Mouse (Mus musculus) kidney, embryonic 14.5 days (tissue): ENCODE measurements around the gene Gys1. TPM values are rescaled to one million over a fixed set of nuclear protein-coding genes. Genes with fewer than 3 reads are reported as not detected.
"Not testable (repeated sequence)": the region's sequence is repeated elsewhere in the genome, so short reads cannot be mapped to it uniquely, and the experiment has no call there.

ENCODE experiments used
- ATAC-seq: fragments of 200-750 bp; cut with Nextera tagmentation; 2 replicates; pipeline ENCODE4 v1.8.0; 2017; ENCODE audit warnings: moderate number of reproducible peaks, mild to moderate bottlenecking, moderate TSS enrichment, moderate library complexity; ENCODE audit not compliant: low FRiP score, low TSS enrichment
- H3K27ac ChIP-seq: fragments of 300-500 bp; sonication (generic); 2 replicates; pipeline ENCODE4 v1.5.1; 2014; ENCODE audit warnings: low read depth, mild to moderate bottlenecking, low read length, moderate library complexity, mixed read lengths
- H3K27me3 ChIP-seq: fragments of 300-500 bp; sonication (generic); 2 replicates; pipeline ENCODE4 v1.6.1; 2014; ENCODE audit warnings: mild to moderate bottlenecking, low read length; ENCODE audit not compliant: control insufficient read depth, insufficient read depth
- H3K36me3 ChIP-seq: fragments of 300-500 bp; sonication (generic); 2 replicates; pipeline ENCODE4 v1.6.1; 2014; ENCODE audit warnings: low read length, mixed read lengths; ENCODE audit not compliant: control insufficient read depth, insufficient read depth
- H3K4me1 ChIP-seq: fragments of 300-500 bp; sonication (generic); 2 replicates; pipeline ENCODE4 v1.6.1; 2014; ENCODE audit warnings: low read length, mixed read lengths; ENCODE audit not compliant: control insufficient read depth, insufficient read depth
- H3K4me2 ChIP-seq: fragments of 300-500 bp; sonication (generic); replicated peaks from 2 replicates; pipeline ENCODE4 v1.6.1; 2014; ENCODE audit warnings: low read depth, mild to moderate bottlenecking, low read length
- H3K4me3 ChIP-seq: fragments of 300-500 bp; sonication (generic); 2 replicates; pipeline ENCODE4 v1.5.1; 2014; ENCODE audit warnings: mild to moderate bottlenecking, low read length
- H3K9ac ChIP-seq: fragments of 300-500 bp; sonication (generic); 2 replicates; pipeline ENCODE4 v1.6.1; 2014; ENCODE audit warnings: low read depth, mild to moderate bottlenecking, low read length, moderate library complexity
- H3K9me3 ChIP-seq: fragments of 300-500 bp; sonication (generic); 2 replicates; pipeline ENCODE4 v1.6.1; 2016; ENCODE audit warnings: low read length; ENCODE audit not compliant: control insufficient read depth
- WGBS: fragments of 180-500 bp; shearing (Covaris S2); extraction: QIAGEN DNeasy Blood & Tissue Kit; methylation state at CpG from one replicate; pipeline ENCODE4 v1.1.7; 2014; 5-methylcytosine and 5-hydroxymethylcytosine counted together
- polyA plus RNA-seq: library from polyadenylated mRNA; unstranded; fragments of >200 nt; fragmentation: Nextera tagmentation; extraction: Ambion mirVana; gene quantifications from 2 replicates; pipeline ENCODE4 v1.2.1, GENCODE M21; 2014

The Gys1 gene
- polyA plus RNA-seq, 1 experiment from 2014 or later: 35.0 TPM

DNA sequence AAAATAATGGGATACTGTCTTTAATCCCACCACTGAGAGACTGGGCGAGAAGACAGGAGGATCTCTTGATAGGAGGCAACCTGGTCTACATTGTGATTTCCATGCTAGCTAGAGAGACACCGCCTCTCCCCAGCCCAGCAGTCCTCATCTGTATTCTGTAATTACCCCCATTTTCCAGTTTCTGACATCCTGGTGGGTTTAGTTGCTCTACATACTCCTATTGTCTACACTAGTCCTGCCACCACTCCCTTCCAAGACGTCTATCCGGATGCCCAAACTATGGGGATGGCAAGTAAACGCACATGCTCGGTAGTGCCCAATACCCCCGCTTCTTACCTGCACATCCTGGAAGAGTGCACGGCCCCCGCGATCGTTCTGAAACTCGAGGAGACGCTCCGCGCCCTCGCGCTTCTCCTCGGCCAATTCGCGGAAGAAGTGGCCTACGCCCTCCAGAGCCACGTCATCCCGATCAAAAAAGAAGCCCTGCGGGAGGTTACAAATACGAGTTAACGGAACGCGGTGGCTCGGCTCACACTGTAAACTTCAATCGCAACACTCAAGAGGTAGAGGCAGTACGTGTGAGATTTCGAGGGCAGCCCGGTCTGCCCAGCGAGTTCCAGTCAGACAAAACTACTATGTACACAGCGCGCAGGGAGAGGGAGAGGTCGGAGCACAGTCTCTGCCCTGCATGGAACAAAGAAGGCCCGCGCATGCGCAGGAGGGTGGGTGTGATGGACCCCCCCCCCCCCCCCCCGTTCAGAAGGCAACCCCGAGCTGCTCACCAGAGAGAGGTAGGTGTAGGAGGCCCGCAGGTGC, 24.3 kb downstream of the Gys1 start:
- Histone ChIP-seq H3K9ac (peak overlapping the region; percentile 83), H3K36me3 (peaks cover 49% of the 10 kb centered on the region), H3K4me2 (peak overlapping the region; percentile 89), H3K9me3 (no peaks in the 10 kb centered on the region), H3K27ac (peak overlapping the region; percentile 78), H3K27me3 (no peaks in the 10 kb centered on the region), H3K4me1 (peaks cover 27% of the 10 kb centered on the region), H3K4me3 (peak overlapping the region; percentile 76)
- under 1% methylated on average over 41 of the region's 43 CpGs for WGBS
- ATAC-seq: peak; percentile 58

DNA sequence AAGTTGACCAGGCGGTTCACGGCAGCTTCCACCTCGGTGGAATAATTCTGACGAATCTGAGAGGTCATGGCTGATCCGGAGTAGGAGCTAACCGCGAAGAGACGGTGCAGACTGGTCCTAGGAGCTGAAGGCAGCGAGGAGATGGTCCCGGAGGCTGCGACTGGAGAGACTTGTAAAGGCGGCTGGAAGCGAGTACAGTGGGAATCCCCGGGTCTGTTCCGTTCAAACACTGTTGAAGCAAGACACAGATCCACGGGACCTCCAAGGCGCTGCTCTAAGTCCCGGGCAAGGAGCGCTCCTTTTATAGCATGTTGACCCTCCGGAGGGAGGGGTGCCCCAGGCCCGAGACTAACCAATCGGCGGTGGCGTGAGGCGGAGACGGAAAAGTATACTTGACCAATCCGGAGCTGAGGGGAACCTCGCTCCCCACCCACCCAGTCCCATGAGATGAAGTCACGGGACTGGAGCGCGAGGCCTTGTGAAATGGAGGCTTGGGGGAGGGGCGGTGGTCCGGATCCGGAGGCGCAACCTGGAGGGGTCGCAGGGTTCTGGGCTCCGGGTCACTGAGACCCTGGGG, 25.0 kb downstream of the Gys1 start, which contains the start of gene Ftl1:
Gene Ftl1 (minus strand): TSS at position 321 of the 577 bp plus-strand sequence.
- H3K9me3 ChIP-seq, H3K27me3 ChIP-seq: not testable (repeated sequence)
- Histone ChIP-seq H3K4me2 (peak within 1 kb of the TSS; percentile 89), H3K9ac (peak within 1 kb of the TSS; percentile 83), H3K36me3 (peaks cover 45% of the 10 kb centered on the region), H3K4me3 (peak within 1 kb of the TSS; percentile 76), H3K4me1 (peaks cover 27% of the 10 kb centered on the region), H3K27ac (peak within 1 kb of the TSS; percentile 88)
- under 1% methylated on average over 27 of the region's 37 CpGs for WGBS
- peak; percentile 97 for ATAC-seq

DNA sequence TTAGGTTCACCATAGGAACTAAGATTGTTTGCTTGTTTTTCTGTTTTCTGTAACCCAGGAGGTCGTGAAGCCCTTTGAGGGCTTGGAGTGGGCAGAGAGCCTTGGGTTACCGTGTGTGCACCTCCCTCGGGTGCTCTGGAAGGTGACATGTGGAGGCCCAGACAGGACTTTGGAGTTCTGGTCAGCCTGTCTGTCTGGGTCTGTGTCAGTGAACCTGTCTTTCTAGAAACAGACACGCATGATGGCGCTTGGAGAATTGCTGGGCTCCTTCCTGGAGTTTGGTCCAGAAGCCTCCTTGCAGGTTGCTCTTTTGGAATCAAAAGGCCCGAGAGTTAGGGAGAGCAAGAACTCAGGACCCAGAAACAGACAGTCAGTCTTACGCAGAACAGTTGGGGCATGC, 25.7 kb downstream of the Gys1 start:
- WGBS: 68% methylated on average over 7 of the region's 7 CpGs
- H3K9ac ChIP-seq: peak overlapping the region; percentile 83; the same call in 1 of the 2 replicates
- peak overlapping the region; percentile 88 for H3K27ac ChIP-seq
- H3K4me3 ChIP-seq: peak overlapping the region; percentile 76; the same call in 1 of the 2 replicates
- peak overlapping the region; percentile 53 for H3K4me2 ChIP-seq
- H3K36me3 ChIP-seq: peaks cover 45% of the 10 kb centered on the region
- H3K9me3 ChIP-seq: no peaks in the 10 kb centered on the region
- H3K27me3 ChIP-seq: no peaks in the 10 kb centered on the region
- peaks cover 29% of the 10 kb centered on the region for H3K4me1 ChIP-seq
- ATAC-seq: peak; percentile 0; the same call in 1 of the 2 replicates

DNA sequence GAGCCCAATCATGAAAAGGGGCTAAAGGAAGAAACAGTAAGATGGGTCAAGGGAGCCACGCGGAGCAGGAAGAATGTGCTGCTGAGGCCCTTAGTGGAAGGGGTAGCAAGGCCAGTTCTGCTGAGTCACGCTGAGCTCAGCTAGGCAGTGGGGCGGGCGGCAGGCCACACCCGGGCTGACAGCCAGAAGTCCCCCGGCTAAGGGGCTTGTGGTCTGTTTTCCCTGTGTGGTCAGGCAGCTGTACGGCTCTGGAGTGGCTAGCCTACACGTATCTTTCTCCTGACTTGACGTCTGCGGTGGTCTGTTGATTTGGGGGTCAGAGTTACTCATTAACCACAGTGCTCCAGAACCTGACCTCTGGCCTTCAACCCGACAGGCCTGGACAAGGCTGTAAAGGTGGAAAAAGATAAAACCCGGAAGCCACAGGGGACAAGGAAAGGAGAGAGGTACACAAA, 26.2 kb downstream of the Gys1 start:
- peaks cover 34% of the 10 kb centered on the region for H3K4me1 ChIP-seq
- H3K9me3 ChIP-seq: no peaks in the 10 kb centered on the region
- WGBS: 20% methylated on average over 13 of the region's 13 CpGs
- H3K4me3 ChIP-seq: peak overlapping the region; percentile 76; the same call in 1 of the 2 replicates
- H3K27ac ChIP-seq: peak overlapping the region; percentile 88
- H3K27me3 ChIP-seq: no peaks in the 10 kb centered on the region
- H3K4me2 ChIP-seq: peak overlapping the region; percentile 53; the same call in 1 of the 2 replicates
- peak; percentile 2; the same call in 1 of the 2 replicates for ATAC-seq
- H3K9ac ChIP-seq: peak overlapping the region; percentile 83; the same call in 1 of the 2 replicates
- H3K36me3 ChIP-seq: peaks cover 45% of the 10 kb centered on the region

GRCm38 (mm10) chr7:45461326-45461725, 26.7 kb downstream of the Gys1 start:
- H3K4me3 ChIP-seq: no peak overlapping the region
- 65% methylated on average over 5 of the region's 5 CpGs for whole genome bisulfite sequencing
- no peak for ATAC-seq
- peaks cover 36% of the 10 kb centered on the region for H3K4me1 ChIP-seq
- no peak overlapping the region for H3K4me2 ChIP-seq
- H3K36me3 ChIP-seq: peaks cover 45% of the 10 kb centered on the region
- 0 out of 2 replicates have a peak overlapping the region, but pooled peaks have one; percentile 83 for H3K9ac ChIP-seq
- no peaks in the 10 kb centered on the region for H3K27me3 ChIP-seq
- no peaks in the 10 kb centered on the region for H3K9me3 ChIP-seq
- H3K27ac ChIP-seq: peak overlapping the region; percentile 88; the same call in 1 of the 2 replicates

- Histone ChIP-seq H3K9ac (no peak overlapping the region), H3K36me3 (peaks cover 45% of the 10 kb centered on the region), H3K27me3 (no peaks in the 10 kb centered on the region), H3K27ac (peak overlapping the region; percentile 65; the same call in 1 of the 2 replicates), H3K4me2 (no peak overlapping the region), H3K4me1 (peaks cover 36% of the 10 kb centered on the region), H3K4me3 (no peak overlapping the region), H3K9me3 (no peaks in the 10 kb centered on the region)
- 89% methylated on average over 4 of the region's 4 CpGs for WGBS
- ATAC-seq: no peak
Observed at GRCm38 (mm10) chr7:45461781-45462180, 27.1 kb downstream of the Gys1 start.

- Histone ChIP-seq H3K4me3 (no peak overlapping the region), H3K9ac (no peak overlapping the region), H3K27ac (no peak overlapping the region), H3K4me1 (peaks cover 33% of the 10 kb centered on the region), H3K9me3 (no peaks in the 10 kb centered on the region), H3K27me3 (no peaks in the 10 kb centered on the region), H3K4me2 (no peak overlapping the region), H3K36me3 (peaks cover 41% of the 10 kb centered on the region)
- WGBS: 89% methylated on average over 4 of the region's 4 CpGs
- no peak for ATAC-seq
Observed at GRCm38 (mm10) chr7:45462325-45462724, 27.7 kb downstream of the Gys1 start.

- H3K4me2 ChIP-seq, H3K27ac ChIP-seq, H3K9ac ChIP-seq, H3K9me3 ChIP-seq, ATAC-seq, H3K4me3 ChIP-seq, H3K27me3 ChIP-seq: not testable (repeated sequence)
- Histone ChIP-seq H3K36me3 (peaks cover 36% of the 10 kb centered on the region), H3K4me1 (peaks cover 27% of the 10 kb centered on the region)
- 81% methylated on average over 4 of the region's 4 CpGs for WGBS
Observed at GRCm38 (mm10) chr7:45462868-45463267, 28.2 kb downstream of the Gys1 start.
